ENCODE assay signal across 9 mouse cellular contexts in the genomic region with DNA sequence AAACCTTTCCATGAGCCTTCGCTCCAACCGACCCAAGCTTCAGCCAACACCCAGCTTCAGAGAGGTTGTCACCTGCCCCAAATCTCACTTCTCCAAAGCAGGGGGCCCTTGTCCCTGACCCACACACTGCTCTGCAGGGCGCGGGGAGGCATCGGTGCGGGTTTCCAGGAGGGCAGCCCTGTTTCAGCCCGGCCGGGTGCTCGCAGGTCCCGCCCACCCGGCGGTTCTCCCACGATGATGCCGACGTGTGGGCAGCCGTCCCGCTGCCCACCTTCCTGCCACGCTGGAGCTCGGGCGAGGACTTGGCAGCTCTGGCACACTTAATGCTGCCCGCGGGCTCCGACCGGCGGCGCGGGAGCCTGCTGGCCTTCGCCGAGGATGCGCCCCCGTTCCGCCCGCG. TPM values are rescaled to one million over a fixed set of nuclear protein-coding genes. Genes with fewer than 3 reads are reported as not detected.
DNase-seq lines count a peak whose midpoint lies in the region; ATAC-seq lines count a peak whose summit lies in the region.
"Had no signal": no experiment of that assay in that cellular context is flagged by ENCODE, and none has a peak within 500 bp of the region (broad histone marks: within the 10 kb centered on the region; RNA-seq: fewer than 3 reads in every experiment).

No protein-coding gene starts in this region.

- peaks cover 71% of the 10 kb centered on the region for H3K27me3 ChIP-seq in kidney, embryonic 16.5 days (ENCODE audit: insufficient read depth, low read length)
- H3K27me3 ChIP-seq in embryonic facial prominence, embryonic 12.5 days: peaks cover 84% of the 10 kb centered on the region
- peaks cover 61% of the 10 kb centered on the region for H3K27me3 ChIP-seq in hindbrain, embryonic 16.5 days (replicated peaks; ENCODE audit: control insufficient read depth, insufficient read depth, low read length)
- peaks cover 87% of the 10 kb centered on the region for H3K27me3 ChIP-seq in midbrain, embryonic 15.5 days (replicated peaks)

- WGBS in kidney, embryonic 16.5 days: 14% methylated on average over 32 of the region's 34 CpGs
- 20% methylated on average over 34 of the region's 34 CpGs for WGBS in embryonic facial prominence, embryonic 12.5 days
- WGBS in hindbrain, embryonic 16.5 days: 17% methylated on average over 34 of the region's 34 CpGs
- WGBS in midbrain, embryonic 15.5 days: 16% methylated on average over 33 of the region's 34 CpGs

- no peaks in the 10 kb centered on the region for H3K9me3 ChIP-seq in kidney, embryonic 16.5 days (ENCODE audit: low read length)
- no peaks in the 10 kb centered on the region for H3K9me3 ChIP-seq in embryonic facial prominence, embryonic 12.5 days
- no peaks in the 10 kb centered on the region for H3K9me3 ChIP-seq in hindbrain, embryonic 16.5 days (ENCODE audit: control insufficient read depth, low read length)
- no peaks in the 10 kb centered on the region for H3K9me3 ChIP-seq in midbrain, embryonic 15.5 days

- peak overlapping the region; percentile 35 for H3K4me3 ChIP-seq in kidney, embryonic 16.5 days (ENCODE audit: low read length)
- H3K4me3 ChIP-seq in embryonic facial prominence, embryonic 12.5 days: peak overlapping the region; percentile 31
- peak overlapping the region; percentile 42 for H3K4me3 ChIP-seq in hindbrain, embryonic 16.5 days (ENCODE audit: low read length)
- peak overlapping the region; percentile 27 for H3K4me3 ChIP-seq in midbrain, embryonic 15.5 days

- peaks cover 19% of the 10 kb centered on the region for H3K4me1 ChIP-seq in kidney, embryonic 16.5 days (ENCODE audit: insufficient read depth, low read length)
- peaks cover 15% of the 10 kb centered on the region for H3K4me1 ChIP-seq in embryonic facial prominence, embryonic 12.5 days
- peaks cover 25% of the 10 kb centered on the region for H3K4me1 ChIP-seq in hindbrain, embryonic 16.5 days (ENCODE audit: control insufficient read depth, insufficient read depth, low read depth, low read length)
- H3K4me1 ChIP-seq in midbrain, embryonic 15.5 days: peaks cover 30% of the 10 kb centered on the region

- H3K36me3 ChIP-seq in kidney, embryonic 16.5 days (ENCODE audit: insufficient read depth, low read length): 0 out of 2 replicates have a peak, but pooled peaks cover 2% of the 10 kb centered on the region
- H3K36me3 ChIP-seq in embryonic facial prominence, embryonic 12.5 days: no peaks in the 10 kb centered on the region
- peaks cover 4% of the 10 kb centered on the region; the same call in 1 of the 2 replicates for H3K36me3 ChIP-seq in hindbrain, embryonic 16.5 days (ENCODE audit: control insufficient read depth, insufficient read depth, low read length)
- no peaks in the 10 kb centered on the region for H3K36me3 ChIP-seq in midbrain, embryonic 15.5 days (replicated peaks)

- H3K9ac ChIP-seq in kidney, embryonic 16.5 days (replicated peaks; ENCODE audit: low read length): 0 out of 2 replicates have a peak overlapping the region, but pooled peaks have one; percentile 46
- no peak overlapping the region for H3K9ac ChIP-seq in embryonic facial prominence, embryonic 12.5 days
- H3K9ac ChIP-seq in hindbrain, embryonic 16.5 days (ENCODE audit: low read depth, low read length): peak overlapping the region; percentile 56
- H3K9ac ChIP-seq in midbrain, embryonic 15.5 days: no peak overlapping the region; the same call in 1 of the 2 replicates

- 0 out of 2 replicates have a peak, but pooled peaks have one; percentile 1 for ATAC-seq in kidney, embryonic 16.5 days (ENCODE audit: low FRiP score, low TSS enrichment)
- ATAC-seq in embryonic facial prominence, embryonic 12.5 days (ENCODE audit: insufficient number of reproducible peaks, insufficient read depth, low FRiP score, low TSS enrichment): no peak
- ATAC-seq in hindbrain, embryonic 16.5 days: no peak
- ATAC-seq in midbrain, embryonic 15.5 days (replicated peaks): peak; percentile 12
- ATAC-seq in erythroblast, adult 5-6 weeks (replicated peaks; ENCODE audit: low FRiP score, poor library complexity, severe bottlenecking): no peak

- DNase-seq in kidney, postnatal 14 days: no peak
- DNase-seq in urinary bladder, adult 2 months (ENCODE audit: low spot score): no peak
- no peak for DNase-seq in urinary bladder, postnatal 25 days (ENCODE audit: low spot score)

- no peak overlapping the region for H3K27ac ChIP-seq in kidney, embryonic 16.5 days (ENCODE audit: low read length)
- H3K27ac ChIP-seq in embryonic facial prominence, embryonic 12.5 days: no peak overlapping the region
- H3K27ac ChIP-seq in hindbrain, embryonic 16.5 days (ENCODE audit: low read depth, low read length): no peak overlapping the region
- no peak overlapping the region for H3K27ac ChIP-seq in midbrain, embryonic 15.5 days

- H3K4me2 ChIP-seq in kidney, embryonic 16.5 days (replicated peaks; ENCODE audit: low read depth, low read length): peak overlapping the region; percentile 55
- H3K4me2 ChIP-seq in embryonic facial prominence, embryonic 12.5 days (replicated peaks): peak overlapping the region; percentile 53
- H3K4me2 ChIP-seq in hindbrain, embryonic 16.5 days (ENCODE audit: low read length): peak overlapping the region; percentile 66
- H3K4me2 ChIP-seq in midbrain, embryonic 15.5 days: peak overlapping the region; percentile 51

RNA-seq across cellular contexts. Expression of a gene that starts 8.7 kb away (rescaled TPM):
- polyA plus RNA-seq in kidney, embryonic 16.5 days (2015; fragmentation: Nextera tagmentation; extraction: Ambion mirVana): 5.3 and 6.2 TPM in 2 replicates
- polyA plus RNA-seq in embryonic facial prominence, embryonic 12.5 days (2016; fragmentation: Nextera tagmentation; extraction: Ambion mirVana): 9.7 and 10.6 TPM in 2 replicates
- 15.5 and 16.4 TPM in 2 replicates for polyA plus RNA-seq in hindbrain, embryonic 16.5 days (2015; fragmentation: Nextera tagmentation; extraction: Ambion mirVana)
- 15.6 and 16.6 TPM in 2 replicates for polyA plus RNA-seq in midbrain, embryonic 15.5 days (2015; fragmentation: Nextera tagmentation; extraction: Ambion mirVana)
- polyA plus RNA-seq in urinary bladder, adult 2 months (2012; rRNA removed): 31.3 and 39.2 TPM in 2 replicates
- total RNA-seq in erythroblast, adult 5-6 weeks (2015; ENCODE audit: low replicate concordance): not detected in 2 replicates
- total RNA-seq in erythroblast, adult 5-6 weeks (2017; ENCODE audit: low replicate concordance): 0.28 TPM in 1 of 2 replicates, not detected in the other

RNA-seq across cellular contexts. Expression of a gene that starts 8.7 kb away (rescaled TPM):
- polyA plus RNA-seq in kidney, embryonic 16.5 days (2015; fragmentation: Nextera tagmentation; extraction: Ambion mirVana): not detected in 2 replicates
- 0.09 TPM in 1 of 2 replicates, not detected in the other for polyA plus RNA-seq in embryonic facial prominence, embryonic 12.5 days (2016; fragmentation: Nextera tagmentation; extraction: Ambion mirVana)
- 0.11 and 0.50 TPM in 2 replicates for polyA plus RNA-seq in hindbrain, embryonic 16.5 days (2015; fragmentation: Nextera tagmentation; extraction: Ambion mirVana)
- polyA plus RNA-seq in midbrain, embryonic 15.5 days (2015; fragmentation: Nextera tagmentation; extraction: Ambion mirVana): 0.67 and 0.69 TPM in 2 replicates
- polyA plus RNA-seq in urinary bladder, adult 2 months (2012; rRNA removed): not detected in 2 replicates
- total RNA-seq in erythroblast, adult 5-6 weeks (2015; ENCODE audit: low replicate concordance): not detected in 2 replicates
- not detected in 2 replicates for total RNA-seq in erythroblast, adult 5-6 weeks (2017; ENCODE audit: low replicate concordance)
- polyA plus RNA-seq: large intestine, adult 2 months had no signal

RNA-seq across cellular contexts. Expression of a gene that starts 14.3 kb away (rescaled TPM):
- 32.0 and 32.6 TPM in 2 replicates for polyA plus RNA-seq in kidney, embryonic 16.5 days (2015; fragmentation: Nextera tagmentation; extraction: Ambion mirVana)
- 30.3 and 33.4 TPM in 2 replicates for polyA plus RNA-seq in embryonic facial prominence, embryonic 12.5 days (2016; fragmentation: Nextera tagmentation; extraction: Ambion mirVana)
- 17.2 and 22.2 TPM in 2 replicates for polyA plus RNA-seq in hindbrain, embryonic 16.5 days (2015; fragmentation: Nextera tagmentation; extraction: Ambion mirVana)
- 20.4 and 24.5 TPM in 2 replicates for polyA plus RNA-seq in midbrain, embryonic 15.5 days (2015; fragmentation: Nextera tagmentation; extraction: Ambion mirVana)
- polyA plus RNA-seq in urinary bladder, adult 2 months (2012; rRNA removed): 25.2 and 26.2 TPM in 2 replicates
- 3.7 and 6.5 TPM in 2 replicates for total RNA-seq in erythroblast, adult 5-6 weeks (2015; ENCODE audit: low replicate concordance)
- total RNA-seq in erythroblast, adult 5-6 weeks (2017; ENCODE audit: low replicate concordance): 4.6 and 5.8 TPM in 2 replicates

RNA-seq across cellular contexts. Expression of a gene that starts 36.1 kb away (rescaled TPM):
- polyA plus RNA-seq in kidney, embryonic 16.5 days (2015; fragmentation: Nextera tagmentation; extraction: Ambion mirVana): 1.2 and 1.6 TPM in 2 replicates
- polyA plus RNA-seq in embryonic facial prominence, embryonic 12.5 days (2016; fragmentation: Nextera tagmentation; extraction: Ambion mirVana): 1.0 and 2.3 TPM in 2 replicates
- 9.0 and 10.6 TPM in 2 replicates for polyA plus RNA-seq in hindbrain, embryonic 16.5 days (2015; fragmentation: Nextera tagmentation; extraction: Ambion mirVana)
- 8.0 and 8.6 TPM in 2 replicates for polyA plus RNA-seq in midbrain, embryonic 15.5 days (2015; fragmentation: Nextera tagmentation; extraction: Ambion mirVana)
- 28.0 and 34.9 TPM in 2 replicates for polyA plus RNA-seq in urinary bladder, adult 2 months (2012; rRNA removed)
- total RNA-seq in erythroblast, adult 5-6 weeks (2015; ENCODE audit: low replicate concordance): 0.19 TPM in 1 of 2 replicates, not detected in the other
- total RNA-seq in erythroblast, adult 5-6 weeks (2017; ENCODE audit: low replicate concordance): not detected in 2 replicates

RNA-seq across cellular contexts. Expression of a gene that starts 42.8 kb away (rescaled TPM):
- polyA plus RNA-seq in kidney, embryonic 16.5 days (2015; fragmentation: Nextera tagmentation; extraction: Ambion mirVana): 295 and 333 TPM in 2 replicates
- 395 and 396 TPM in 2 replicates for polyA plus RNA-seq in embryonic facial prominence, embryonic 12.5 days (2016; fragmentation: Nextera tagmentation; extraction: Ambion mirVana)
- polyA plus RNA-seq in hindbrain, embryonic 16.5 days (2015; fragmentation: Nextera tagmentation; extraction: Ambion mirVana): 125 and 138 TPM in 2 replicates
- 127 and 133 TPM in 2 replicates for polyA plus RNA-seq in midbrain, embryonic 15.5 days (2015; fragmentation: Nextera tagmentation; extraction: Ambion mirVana)
- 727 and 877 TPM in 2 replicates for polyA plus RNA-seq in urinary bladder, adult 2 months (2012; rRNA removed)
- total RNA-seq in erythroblast, adult 5-6 weeks (2015; ENCODE audit: low replicate concordance): 338 and 340 TPM in 2 replicates
- total RNA-seq in erythroblast, adult 5-6 weeks (2017; ENCODE audit: low replicate concordance): 322 and 331 TPM in 2 replicates

Comparison
In these comparisons a context has a peak if more than half of its experiments do, and no peak if none do; other contexts are left out.
1. ATAC-seq: peak in kidney, embryonic 16.5 days (single experiment) and midbrain, embryonic 15.5 days (single experiment); none in embryonic facial prominence, embryonic 12.5 days (single experiment), hindbrain, embryonic 16.5 days (single experiment) and erythroblast, adult 5-6 weeks (single experiment).
2. H3K9ac ChIP-seq: peak in kidney, embryonic 16.5 days (single experiment) and hindbrain, embryonic 16.5 days (single experiment); none in embryonic facial prominence, embryonic 12.5 days (single experiment) and midbrain, embryonic 15.5 days (single experiment).
3. Peak in every context shown above with its lines, with median percentiles within 50 percentile points of each other: H3K4me2 ChIP-seq and H3K4me3 ChIP-seq.